Mouse (Mus musculus) layer of hippocampus, postnatal 25 days (tissue): Measurements from ENCODE around the gene Gm16253. TPM values are rescaled to one million over a fixed set of nuclear protein-coding genes. Genes with fewer than 3 reads are reported as not detected.

Source experiments
- DNase-seq, 2 experiments: peaks; one replicate each; pipeline ENCODE4 v3.0.0; 2022; ENCODE audit warnings: mixed read lengths in 2 of 2, low spot score in 1 of 2; ENCODE audit errors: extremely low spot score in 1 of 2
- total RNA-seq, 2 experiments: library from RNA; stranded (reverse); gene quantifications; 2 replicates each; pipeline ENCODE4 v1.2.3; 2021

Gm16253 gene
- total RNA-seq, 2 experiments from 2014 or later: not detected

DNA sequence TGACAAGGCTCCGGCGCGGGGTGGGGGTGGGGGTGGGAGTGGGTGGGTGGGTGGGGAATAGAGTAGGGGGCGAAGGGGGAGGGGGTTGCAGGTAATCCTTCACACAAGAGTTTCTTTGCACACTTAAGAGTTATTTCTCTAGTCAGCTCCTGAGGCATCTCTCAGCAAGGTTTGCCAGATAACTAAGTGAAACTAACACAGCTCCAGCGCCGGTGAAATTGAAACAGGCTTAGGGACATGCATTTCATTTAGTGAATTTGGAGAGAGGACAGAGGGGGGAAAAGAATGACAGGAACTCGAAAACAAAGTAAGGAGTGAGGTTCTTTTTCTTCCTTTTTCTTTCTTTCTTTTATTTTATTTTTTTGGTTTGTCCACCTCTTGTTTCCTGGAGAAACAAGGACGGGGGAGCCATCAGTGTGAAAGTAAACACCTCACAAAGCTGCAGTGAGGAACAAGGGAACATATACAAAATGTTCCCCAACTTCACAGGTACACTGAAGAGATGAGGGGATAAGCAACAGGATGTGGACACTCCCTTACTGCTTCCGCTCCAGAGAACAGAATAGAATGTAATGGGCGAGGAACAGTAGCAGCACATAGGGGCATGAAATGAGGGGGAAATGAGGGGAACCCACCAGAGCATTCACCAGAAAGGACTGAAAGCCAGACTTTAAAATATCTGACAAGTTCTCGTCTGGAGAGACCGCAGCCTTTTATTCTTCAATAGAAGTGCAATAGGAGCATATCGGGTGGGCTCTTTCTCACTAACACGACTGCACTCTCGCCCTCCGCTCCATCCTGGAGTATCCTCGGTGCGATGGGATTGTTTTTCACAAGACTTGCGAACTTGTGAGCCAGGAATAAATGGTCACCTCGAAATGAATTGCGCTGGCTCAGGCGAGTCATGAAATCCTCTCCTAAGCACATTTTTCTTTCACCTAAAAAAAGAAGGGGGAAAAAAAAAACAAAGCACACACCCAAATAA is 19.8 kb upstream of the Gm16253 start:
- DNase-seq: no peak

DNA sequence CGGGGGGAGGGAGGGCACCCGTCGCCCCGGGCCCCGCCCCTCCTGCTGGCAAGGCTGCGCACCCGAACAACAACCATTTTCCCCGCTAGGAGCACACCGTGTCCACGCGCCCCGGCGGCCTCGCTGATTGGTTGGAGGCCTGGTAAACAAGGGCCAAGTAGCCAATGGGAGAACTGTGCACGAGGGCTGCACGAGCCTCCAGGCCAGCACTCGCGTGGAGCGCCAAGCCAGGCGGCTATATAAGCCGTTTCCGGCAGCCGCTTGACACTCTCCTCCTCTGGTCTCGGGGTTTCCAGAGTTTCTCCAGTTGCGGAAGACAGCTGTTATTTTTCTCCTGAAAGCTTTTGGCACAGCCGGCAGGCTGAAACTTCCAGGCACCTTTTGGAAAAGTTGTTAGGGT is 19.1 kb upstream of the Gm16253 start, which contains the start of gene Txnip:
Gene Txnip, plus strand, starts transcription at position 264 of the 400 bp plus-strand sequence.
- peak; percentile 85 to 86 for DNase-seq

DNA sequence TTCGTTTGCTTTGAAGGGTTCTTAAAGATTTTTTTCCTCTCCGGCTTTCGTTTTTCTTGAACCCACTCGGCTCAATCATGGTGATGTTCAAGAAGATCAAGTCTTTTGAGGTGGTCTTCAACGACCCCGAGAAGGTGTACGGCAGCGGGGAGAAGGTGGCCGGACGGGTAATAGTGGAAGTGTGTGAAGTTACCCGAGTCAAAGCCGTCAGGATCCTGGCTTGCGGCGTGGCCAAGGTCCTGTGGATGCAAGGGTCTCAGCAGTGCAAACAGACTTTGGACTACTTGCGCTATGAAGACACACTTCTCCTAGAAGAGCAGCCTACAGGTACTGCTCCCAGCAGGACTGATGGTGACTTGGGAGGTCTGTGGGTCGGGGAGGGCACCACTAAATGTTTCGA is 18.6 kb upstream of the Gm16253 start:
- DNase-seq: no peak

DNA sequence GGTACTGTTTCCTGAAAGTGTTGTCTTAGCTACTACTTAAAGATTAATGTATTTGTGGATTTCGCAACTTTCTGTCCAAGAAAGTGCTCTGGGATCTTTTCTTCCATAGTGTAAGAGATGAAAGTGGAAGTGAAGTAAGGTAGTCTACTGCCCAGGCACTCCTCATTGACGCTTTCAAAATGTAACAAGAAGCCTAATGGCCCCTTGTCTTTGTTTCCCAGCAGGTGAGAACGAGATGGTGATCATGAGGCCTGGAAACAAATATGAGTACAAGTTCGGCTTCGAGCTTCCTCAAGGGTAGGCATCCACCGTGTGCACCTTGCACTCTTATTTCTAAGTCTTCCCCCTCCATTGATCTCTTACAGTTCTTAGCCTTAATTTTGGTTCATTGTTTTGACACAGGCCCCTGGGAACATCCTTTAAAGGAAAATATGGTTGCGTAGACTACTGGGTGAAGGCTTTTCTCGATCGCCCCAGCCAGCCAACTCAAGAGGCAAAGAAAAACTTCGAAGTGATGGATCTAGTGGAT is 18.1 kb upstream of the Gm16253 start:
- no peak for DNase-seq

GRCm38 (mm10) chr3:96559398-96559910 is 17.3 kb upstream of the Gm16253 start:
- DNase-seq: no peak

GRCm38 (mm10) chr3:96559911-96560850 is 16.6 kb upstream of the Gm16253 start:
- no peak for DNase-seq

DNA sequence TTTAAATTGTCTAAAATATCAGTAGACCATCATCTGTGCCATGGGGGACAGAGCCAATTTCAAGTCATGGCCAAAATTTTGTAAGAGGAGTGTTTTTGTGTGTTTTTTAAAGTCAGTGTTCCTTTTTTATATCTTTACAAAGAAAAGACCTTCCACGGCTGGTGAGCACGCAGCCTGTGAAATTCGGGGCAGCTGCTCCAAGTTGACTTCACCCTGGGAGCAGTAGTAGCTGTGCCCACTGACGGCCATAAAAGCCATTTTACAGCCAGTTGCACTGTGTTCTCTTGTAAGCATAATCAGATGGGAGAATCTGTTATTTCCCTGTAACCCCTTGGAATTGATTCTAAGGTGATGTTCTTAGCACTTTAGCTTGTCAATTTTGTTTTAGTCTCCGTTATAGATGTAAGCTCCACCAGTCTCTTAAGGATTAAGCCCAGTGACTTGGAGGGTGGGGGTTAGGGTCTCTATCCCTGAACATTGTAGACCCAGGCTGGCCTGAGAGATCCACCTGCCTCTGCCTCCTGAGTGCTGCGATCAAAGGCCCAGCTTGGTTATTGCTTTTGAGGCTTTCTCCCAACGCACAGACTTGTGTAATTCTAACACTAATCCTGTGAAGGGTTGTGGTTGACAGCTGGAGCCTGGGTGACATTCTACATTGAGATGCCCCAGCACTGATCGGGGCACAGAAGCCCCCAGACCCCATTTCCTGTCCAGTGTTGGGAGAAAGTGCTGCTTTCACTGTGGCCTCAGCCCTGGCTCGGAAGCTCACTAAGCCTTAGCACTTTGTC is 15.7 kb upstream of the Gm16253 start:
- no peak for DNase-seq

DNA sequence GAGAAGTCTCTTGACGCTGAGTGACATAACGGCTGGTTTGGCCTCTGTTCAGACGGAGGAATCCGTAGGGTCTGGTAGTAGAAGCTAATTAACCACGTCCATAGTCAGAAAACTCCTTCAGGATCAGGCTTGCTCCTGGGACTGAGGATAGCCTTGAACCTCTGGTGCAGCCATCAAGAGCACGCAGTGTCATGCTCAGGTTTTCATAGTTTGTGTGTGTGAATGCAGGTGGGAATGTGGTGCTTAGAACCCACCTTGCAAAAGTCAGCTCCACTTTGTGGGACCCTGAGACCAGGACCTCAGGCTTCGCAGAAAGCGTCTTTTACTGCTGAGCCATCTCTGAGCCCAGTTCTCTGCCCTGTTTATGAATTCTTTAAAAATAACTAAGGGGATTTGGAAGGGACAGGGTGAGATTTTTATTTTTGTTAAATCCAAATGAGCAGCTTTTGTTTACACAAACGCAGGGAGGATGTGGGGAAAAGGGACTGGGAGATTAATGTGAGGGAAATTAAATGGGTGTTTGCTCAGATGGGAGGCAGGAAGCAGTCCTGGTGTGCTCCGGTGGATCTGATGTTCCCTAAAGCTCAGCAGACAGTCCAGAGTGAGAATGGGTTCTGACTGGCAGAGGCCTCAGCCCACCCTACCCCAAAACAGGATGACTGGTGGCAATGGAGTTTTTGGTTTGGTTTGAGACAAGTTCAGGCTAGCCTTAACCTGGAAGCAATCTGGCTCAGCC is 14.7 kb upstream of the Gm16253 start:
- no peak for DNase-seq

- no peak for DNase-seq
Observed at GRCm38 (mm10) chr3:96563267-96563666, 13.5 kb upstream of the Gm16253 start.

DNA sequence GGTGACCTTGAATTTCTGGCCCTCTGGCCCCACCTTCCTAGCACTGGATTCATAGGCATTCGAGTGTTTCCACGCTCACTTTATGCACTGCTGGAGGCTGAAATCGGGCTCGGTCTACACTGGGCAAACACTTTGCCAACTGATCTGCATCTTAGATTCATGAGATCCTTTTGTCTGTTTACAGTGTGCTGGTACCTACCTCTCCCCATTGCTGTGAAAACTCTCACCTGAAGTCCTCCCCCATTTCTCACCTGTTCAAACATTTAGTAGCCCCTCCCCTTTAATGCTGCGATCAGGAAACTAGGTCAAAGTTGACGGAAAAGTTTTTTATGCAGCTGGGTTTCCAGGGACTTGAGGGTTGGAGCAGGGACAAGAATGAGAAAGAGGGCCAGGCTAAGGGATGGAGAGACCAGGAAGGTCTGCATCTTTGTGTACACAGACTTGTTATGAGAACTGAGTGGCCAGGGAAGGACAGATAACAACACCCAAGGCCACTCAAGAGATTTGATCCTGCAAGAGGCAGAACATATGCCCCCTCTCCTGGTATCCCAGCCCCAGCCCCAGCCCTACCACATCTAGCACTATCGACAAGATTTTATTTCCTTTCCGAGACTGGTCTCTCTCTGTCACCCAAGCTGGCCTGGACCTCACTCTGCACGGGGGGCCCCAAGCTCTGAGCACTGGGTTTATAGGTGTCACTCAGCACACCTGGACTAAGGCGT is 12.7 kb upstream of the Gm16253 start:
- no peak for DNase-seq

GRCm38 (mm10) chr3:96564633-96565032 is 12.2 kb upstream of the Gm16253 start:
- no peak for DNase-seq

DNA sequence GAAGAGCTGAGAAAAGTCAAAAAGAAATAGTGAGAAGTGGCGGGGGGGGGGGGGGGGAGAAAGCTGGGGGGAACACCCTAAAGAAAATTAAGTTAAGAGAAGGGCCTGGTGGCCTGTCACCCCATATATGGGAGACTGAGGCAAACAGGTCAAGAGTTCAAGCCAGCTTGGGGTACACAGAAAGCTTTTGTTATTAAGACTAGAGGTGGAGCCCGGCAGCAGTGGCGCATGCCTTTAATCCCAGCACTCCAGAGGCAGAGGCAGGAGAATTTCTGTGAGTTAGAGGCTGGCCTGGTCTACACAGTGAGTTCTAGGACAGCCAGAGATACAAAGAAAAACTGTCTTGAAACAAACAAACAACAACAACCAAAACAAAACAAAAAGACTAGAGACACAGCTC is 11.7 kb upstream of the Gm16253 start:
- DNase-seq: no peak

- no peak for DNase-seq
Observed at GRCm38 (mm10) chr3:96566661-96567450, 9.9 kb upstream of the Gm16253 start.

DNA sequence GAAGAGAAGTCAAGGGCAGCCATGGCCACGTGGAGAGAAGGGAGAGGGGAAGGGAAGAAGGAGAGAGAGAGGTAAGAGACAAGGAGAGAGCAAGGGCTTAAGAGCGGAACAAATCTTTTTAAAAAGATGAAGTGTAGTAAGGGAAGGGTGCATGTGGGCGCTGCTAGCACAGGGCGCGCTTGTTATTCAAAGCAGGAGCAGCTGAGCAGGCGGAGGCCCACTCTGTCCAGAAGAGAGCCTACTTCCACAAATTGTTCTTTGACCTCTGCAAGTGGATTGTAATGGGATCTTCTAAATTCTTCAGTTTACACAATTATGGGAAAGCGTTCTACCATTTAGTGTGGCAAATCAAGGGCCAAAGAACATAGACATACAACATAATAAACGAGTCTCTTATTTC is 8.2 kb upstream of the Gm16253 start:
- no peak for DNase-seq

DNA sequence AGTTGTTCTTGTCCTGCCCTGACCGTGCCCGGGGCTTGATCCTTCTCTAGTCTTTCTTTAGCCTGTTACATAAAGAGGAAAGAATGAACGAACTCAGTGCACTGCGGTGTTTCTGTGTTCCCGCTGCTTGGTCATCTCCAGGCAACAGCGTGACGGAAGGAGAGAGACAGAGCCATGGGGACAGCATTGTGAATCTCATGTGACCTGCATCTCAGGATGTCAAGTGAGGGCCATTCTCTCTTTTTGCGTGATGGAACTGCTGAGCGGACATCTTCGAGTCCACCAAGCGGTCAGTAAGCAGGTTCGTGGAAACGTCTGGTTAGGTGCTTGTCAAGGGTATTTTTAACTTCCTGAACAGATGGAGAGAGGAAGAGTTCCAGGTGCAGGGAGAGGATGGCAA is 7.3 kb upstream of the Gm16253 start:
- no peak for DNase-seq

DNA sequence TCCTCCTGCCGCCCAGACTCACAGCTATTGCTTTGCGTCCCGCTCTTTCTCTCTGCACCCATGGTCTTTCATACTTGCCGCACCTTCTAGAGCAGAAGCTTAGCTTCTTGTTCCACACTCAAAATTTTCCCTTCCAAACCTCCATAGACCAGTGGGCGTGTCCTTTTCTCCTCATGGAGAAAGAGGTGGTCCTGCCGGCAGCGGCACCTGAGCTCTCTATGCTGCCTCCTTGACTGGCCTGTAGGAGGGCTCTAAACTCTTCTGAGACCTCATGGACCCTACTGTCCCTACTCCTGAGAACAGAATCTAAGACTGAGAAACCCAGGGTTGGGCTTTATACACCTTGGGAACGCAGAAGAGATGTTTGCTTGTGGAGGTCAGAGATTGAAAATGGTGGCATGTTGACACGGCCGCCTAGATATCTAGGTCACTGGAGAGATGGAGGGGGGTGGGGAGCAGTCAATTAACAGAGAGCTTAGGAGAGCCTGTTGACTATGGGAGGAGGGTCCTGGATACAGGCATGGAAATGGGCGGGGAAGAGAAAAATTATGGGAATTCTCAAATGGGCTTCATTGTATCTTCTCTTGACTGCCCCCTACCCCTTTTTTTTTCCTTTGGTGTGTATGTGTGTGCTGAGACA is 6.7 kb upstream of the Gm16253 start:
- no peak for DNase-seq

GRCm38 (mm10) chr3:96570643-96571042 is 6.1 kb upstream of the Gm16253 start:
- no peak for DNase-seq
